Mouse (Mus musculus) embryonic facial prominence, embryonic 11.5 days (tissue): ENCODE measurements around the gene Cacna1h. TPM values are rescaled to one million over a fixed set of nuclear protein-coding genes. Genes with fewer than 3 reads are reported as not detected.
A peak's percentile ranks its signal among the peaks of the same experiment; 100 is the strongest.

Source experiments
- ATAC-seq: fragments of 200-750 bp; cut with Nextera tagmentation; replicated peaks from 2 replicates; pipeline ENCODE4 v1.8.0; 2017; ENCODE audit warnings: low read depth; ENCODE audit not compliant: insufficient number of reproducible peaks, low FRiP score, low TSS enrichment
- DNase-seq: peaks from one replicate; pipeline ENCODE4 v3.0.0-alpha.2; 2015; ENCODE audit warnings: low spot score
- H3K27ac ChIP-seq: fragments of 300-500 bp; sonication (generic); replicated peaks from 2 replicates; pipeline ENCODE4 v1.5.1; 2014; ENCODE audit warnings: mild to moderate bottlenecking, low read depth, low read length, control low read depth
- H3K27me3 ChIP-seq: fragments of 300-500 bp; sonication (generic); 2 replicates; pipeline ENCODE4 v1.6.1; 2014; ENCODE audit warnings: mild to moderate bottlenecking, low read length, moderate library complexity, mixed read lengths; ENCODE audit not compliant: control insufficient read depth, insufficient read depth
- H3K36me3 ChIP-seq: fragments of 300-500 bp; sonication (generic); replicated peaks from 2 replicates; pipeline ENCODE4 v1.6.1; 2014; ENCODE audit warnings: low read depth, mild to moderate bottlenecking, low read length, moderate library complexity, mixed read lengths; ENCODE audit not compliant: control insufficient read depth, insufficient read depth
- H3K4me1 ChIP-seq: fragments of 300-500 bp; sonication (generic); 2 replicates; pipeline ENCODE4 v1.6.1; 2014; ENCODE audit warnings: low read length, mixed read lengths; ENCODE audit not compliant: control insufficient read depth, insufficient read depth
- H3K4me2 ChIP-seq: fragments of 300-500 bp; sonication (generic); 2 replicates; pipeline ENCODE4 v1.6.1; 2014; ENCODE audit warnings: low read depth, mild to moderate bottlenecking, control low read depth, low read length, moderate library complexity
- H3K4me3 ChIP-seq: fragments of 300-500 bp; sonication (generic); 2 replicates; pipeline ENCODE4 v1.5.1; 2014; ENCODE audit warnings: low read depth, low read length, control low read depth
- H3K9ac ChIP-seq: fragments of 300-500 bp; sonication (generic); replicated peaks from 2 replicates; pipeline ENCODE4 v1.6.1; 2014; ENCODE audit warnings: mild to moderate bottlenecking, control low read depth, low read length
- H3K9me3 ChIP-seq: fragments of 300-500 bp; sonication (generic); replicated peaks from 2 replicates; pipeline ENCODE4 v1.6.1; 2016; ENCODE audit warnings: mild to moderate bottlenecking, low read length, inconsistent platforms, mixed read lengths; ENCODE audit not compliant: control insufficient read depth
- WGBS: fragments of 180-500 bp; shearing (Covaris S2); extraction: QIAGEN DNeasy Blood & Tissue Kit; methylation state at CpG from one replicate; pipeline ENCODE4 v1.1.7; 2014; 5-methylcytosine and 5-hydroxymethylcytosine counted together
- polyA plus RNA-seq: library from polyadenylated mRNA; unstranded; fragments of >200 nt; fragmentation: Nextera tagmentation; extraction: Ambion mirVana; gene quantifications from 2 replicates; pipeline ENCODE4 v1.2.1, GENCODE M21; 2014

Gene Cacna1h
- polyA plus RNA-seq, 1 experiment from 2014 or later = 3.7 TPM

- 44% methylated on average over 8 of the region's 8 CpGs for WGBS
- H3K27me3 ChIP-seq = no peaks in the 10 kb centered on the region
- H3K36me3 ChIP-seq = no peaks in the 10 kb centered on the region
- no peak for DNase-seq
- H3K9me3 ChIP-seq = no peaks in the 10 kb centered on the region
- ATAC-seq = no peak
- H3K9ac ChIP-seq = no peak overlapping the region
- no peak overlapping the region for H3K27ac ChIP-seq
- peaks cover 2% of the 10 kb centered on the region for H3K4me1 ChIP-seq
- H3K4me3 ChIP-seq = no peak overlapping the region
- no peak overlapping the region for H3K4me2 ChIP-seq
Measured at GRCm38 (mm10) chr17:25424526-25425080, 9.0 kb downstream of the Cacna1h start.

GRCm38 (mm10) chr17:25420998-25421397 is 12.6 kb downstream of the Cacna1h start:
- H3K27ac ChIP-seq = no peak overlapping the region
- DNase-seq (no peak), ATAC-seq (no peak)
- no peak overlapping the region for H3K4me2 ChIP-seq
- H3K27me3 ChIP-seq = no peaks in the 10 kb centered on the region
- no peak overlapping the region for H3K9ac ChIP-seq
- peaks cover 10% of the 10 kb centered on the region for H3K4me1 ChIP-seq
- WGBS = 98% methylated on average over 3 of the region's 3 CpGs
- no peak overlapping the region for H3K4me3 ChIP-seq
- no peaks in the 10 kb centered on the region for H3K36me3 ChIP-seq
- no peaks in the 10 kb centered on the region for H3K9me3 ChIP-seq

GRCm38 (mm10) chr17:25418926-25419325 is 14.7 kb downstream of the Cacna1h start:
- 39% methylated on average over 9 of the region's 9 CpGs for WGBS
- DNase-seq = peak; percentile 61
- peaks cover 22% of the 10 kb centered on the region for H3K4me1 ChIP-seq
- H3K4me3 ChIP-seq = no peak overlapping the region
- H3K4me2 ChIP-seq = no peak overlapping the region
- H3K27me3 ChIP-seq = no peaks in the 10 kb centered on the region
- no peaks in the 10 kb centered on the region for H3K36me3 ChIP-seq
- ATAC-seq = no peak
- H3K9me3 ChIP-seq = no peaks in the 10 kb centered on the region
- H3K9ac ChIP-seq = no peak overlapping the region
- H3K27ac ChIP-seq = no peak overlapping the region; the same call in 1 of the 2 replicates

DNA sequence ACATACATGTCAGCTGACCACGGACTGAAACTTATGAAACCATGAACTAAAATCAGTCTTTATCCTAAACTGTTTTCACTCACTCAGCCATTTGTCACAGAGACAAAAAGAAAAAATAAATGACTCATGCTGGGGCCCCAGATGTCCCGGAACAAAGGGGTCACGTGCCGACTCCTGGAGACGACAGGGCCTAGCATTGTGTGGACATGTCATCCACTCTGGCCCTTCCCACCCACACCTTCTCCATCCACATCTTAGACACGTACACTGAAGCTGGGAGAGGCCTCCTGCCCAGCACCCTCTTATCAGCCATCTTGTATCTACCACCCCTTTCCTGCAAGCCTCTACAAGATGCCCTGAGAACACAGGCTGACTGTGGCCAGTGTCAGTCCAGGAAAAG is 15.6 kb downstream of the Cacna1h start:
- H3K4me1 ChIP-seq = peaks cover 24% of the 10 kb centered on the region
- WGBS = 80% methylated on average over 6 of the region's 6 CpGs

DNA sequence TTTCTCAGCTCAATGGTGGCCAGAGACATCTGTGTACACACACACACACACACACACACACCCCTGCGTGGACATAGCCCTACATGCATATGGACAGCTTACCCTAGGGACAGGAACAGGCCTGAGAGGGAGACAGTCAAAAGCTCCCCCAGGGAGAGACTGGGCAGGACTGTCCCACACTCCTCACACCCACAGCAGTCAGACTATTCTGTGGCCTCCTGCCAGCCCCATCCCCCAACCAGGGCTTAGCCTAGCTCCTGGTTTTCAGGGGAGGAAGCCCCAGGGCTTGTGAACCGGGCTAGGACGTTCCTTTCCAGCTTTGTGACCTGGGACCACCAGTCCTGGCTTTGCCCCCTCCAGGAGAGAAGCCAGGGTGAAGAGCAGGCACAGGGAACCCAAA is 17.4 kb downstream of the Cacna1h start:
- no peak overlapping the region for H3K9ac ChIP-seq
- no peak overlapping the region for H3K4me2 ChIP-seq
- H3K4me3 ChIP-seq = no peak overlapping the region
- H3K9me3 ChIP-seq = no peaks in the 10 kb centered on the region
- 0 out of 2 replicates have a peak, but pooled peaks have one; percentile 31 for ATAC-seq
- peak; percentile 43 for DNase-seq
- H3K27me3 ChIP-seq = no peaks in the 10 kb centered on the region
- H3K36me3 ChIP-seq = no peaks in the 10 kb centered on the region
- 8% methylated on average over 3 of the region's 3 CpGs for WGBS
- peaks cover 24% of the 10 kb centered on the region for H3K4me1 ChIP-seq
- H3K27ac ChIP-seq = no peak overlapping the region; the same call in none of the 2 replicates

More for the DNA sequence above, 15.6 kb downstream of the Cacna1h start:
- ATAC-seq = no peak
- DNase-seq = no peak
- Histone ChIP-seq H3K27ac (no peak overlapping the region), H3K4me3 (no peak overlapping the region), H3K27me3 (no peaks in the 10 kb centered on the region), H3K36me3 (no peaks in the 10 kb centered on the region), H3K9me3 (no peaks in the 10 kb centered on the region), H3K9ac (no peak overlapping the region), H3K4me2 (no peak overlapping the region)

- Histone ChIP-seq H3K4me1 (peaks cover 24% of the 10 kb centered on the region), H3K9me3 (no peaks in the 10 kb centered on the region), H3K27ac (peak overlapping the region; percentile 70), H3K36me3 (no peaks in the 10 kb centered on the region), H3K27me3 (no peaks in the 10 kb centered on the region), H3K4me3 (no peak overlapping the region), H3K9ac (peak overlapping the region; percentile 28; the same call in 1 of the 2 replicates), H3K4me2 (peak overlapping the region; percentile 16)
- 1% methylated on average over 6 of the region's 6 CpGs for WGBS
- peak; percentile 63 for ATAC-seq
- DNase-seq = peak; percentile 70
Measured at GRCm38 (mm10) chr17:25415421-25415913, 18.1 kb downstream of the Cacna1h start.

GRCm38 (mm10) chr17:25414917-25415316 is 18.7 kb downstream of the Cacna1h start:
- no peak overlapping the region for H3K4me3 ChIP-seq
- ATAC-seq = no peak
- H3K4me2 ChIP-seq = no peak overlapping the region
- peaks cover 24% of the 10 kb centered on the region for H3K4me1 ChIP-seq
- no peaks in the 10 kb centered on the region for H3K9me3 ChIP-seq
- DNase-seq = peak; percentile 48
- WGBS = 26% methylated on average over 3 of the region's 3 CpGs
- H3K36me3 ChIP-seq = no peaks in the 10 kb centered on the region
- no peaks in the 10 kb centered on the region for H3K27me3 ChIP-seq
- H3K9ac ChIP-seq = no peak overlapping the region
- H3K27ac ChIP-seq = peak overlapping the region; percentile 70

- no peaks in the 10 kb centered on the region for H3K9me3 ChIP-seq
- H3K27ac ChIP-seq = no peak overlapping the region; the same call in 1 of the 2 replicates
- WGBS = 75% methylated on average over 4 of the region's 4 CpGs
- H3K27me3 ChIP-seq = no peaks in the 10 kb centered on the region
- H3K4me2 ChIP-seq = no peak overlapping the region
- no peak overlapping the region for H3K4me3 ChIP-seq
- H3K9ac ChIP-seq = no peak overlapping the region
- H3K4me1 ChIP-seq = peaks cover 24% of the 10 kb centered on the region
- H3K36me3 ChIP-seq = no peaks in the 10 kb centered on the region
- ATAC-seq (no peak), DNase-seq (no peak)
Measured at GRCm38 (mm10) chr17:25414209-25414608, 19.4 kb downstream of the Cacna1h start.
